Mouse (Mus musculus): ENCODE measurements around the gene Fastk. TPM values are rescaled to one million over a fixed set of nuclear protein-coding genes. Genes with fewer than 3 reads are reported as not detected.
A peak's percentile ranks its signal among the peaks of the same experiment; 100 is the strongest.

The Fastk gene
- polyA plus RNA-seq, 1 experiment = 230 TPM

DNA sequence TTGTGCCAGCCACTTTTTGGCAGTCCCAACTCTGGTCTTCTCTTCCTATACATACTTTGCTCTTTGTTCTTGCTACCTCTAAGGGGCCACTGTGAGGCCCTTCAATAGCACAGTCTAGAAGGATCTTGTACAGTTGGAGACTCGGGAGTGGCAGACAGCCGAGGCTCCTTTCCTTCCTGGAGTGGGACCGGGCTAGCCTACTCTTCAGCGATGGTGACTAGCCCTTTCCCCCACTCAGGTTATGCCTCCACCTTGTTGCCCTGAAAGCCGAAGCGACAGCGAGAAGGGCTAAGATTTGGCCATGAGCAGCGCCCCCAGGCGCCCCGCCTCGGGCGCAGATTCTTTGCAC lies 17.8 kb downstream of the Fastk start:
- H3K4me3 ChIP-seq (ENCODE audit: low read depth, low read length) = peak overlapping the region; percentile 73
- H3K27me3 ChIP-seq (ENCODE audit: control insufficient read depth, insufficient read depth, low read length) = no peaks in the 10 kb centered on the region
- peak overlapping the region; percentile 75 for H3K27ac ChIP-seq (ENCODE audit: insufficient read depth, low read depth, low read length)
- H3K36me3 ChIP-seq (ENCODE audit: control insufficient read depth, insufficient read depth, low read length) = peaks cover 27% of the 10 kb centered on the region
- TF ChIP-seq POLR2A (IDR thresholded peaks at IDR 0.05; ENCODE audit: low read depth, low read length) (no peak), CTCF (IDR thresholded peaks at IDR 0.05; ENCODE audit: extremely low read depth, insufficient read length, insufficient replicate concordance, low read depth, low read length) (no peak)
- peaks cover 31% of the 10 kb centered on the region for H3K4me1 ChIP-seq (ENCODE audit: control insufficient read depth, insufficient read depth, insufficient read length, low read length)
- WGBS = 29% methylated on average over 12 of the region's 12 CpGs

DNA sequence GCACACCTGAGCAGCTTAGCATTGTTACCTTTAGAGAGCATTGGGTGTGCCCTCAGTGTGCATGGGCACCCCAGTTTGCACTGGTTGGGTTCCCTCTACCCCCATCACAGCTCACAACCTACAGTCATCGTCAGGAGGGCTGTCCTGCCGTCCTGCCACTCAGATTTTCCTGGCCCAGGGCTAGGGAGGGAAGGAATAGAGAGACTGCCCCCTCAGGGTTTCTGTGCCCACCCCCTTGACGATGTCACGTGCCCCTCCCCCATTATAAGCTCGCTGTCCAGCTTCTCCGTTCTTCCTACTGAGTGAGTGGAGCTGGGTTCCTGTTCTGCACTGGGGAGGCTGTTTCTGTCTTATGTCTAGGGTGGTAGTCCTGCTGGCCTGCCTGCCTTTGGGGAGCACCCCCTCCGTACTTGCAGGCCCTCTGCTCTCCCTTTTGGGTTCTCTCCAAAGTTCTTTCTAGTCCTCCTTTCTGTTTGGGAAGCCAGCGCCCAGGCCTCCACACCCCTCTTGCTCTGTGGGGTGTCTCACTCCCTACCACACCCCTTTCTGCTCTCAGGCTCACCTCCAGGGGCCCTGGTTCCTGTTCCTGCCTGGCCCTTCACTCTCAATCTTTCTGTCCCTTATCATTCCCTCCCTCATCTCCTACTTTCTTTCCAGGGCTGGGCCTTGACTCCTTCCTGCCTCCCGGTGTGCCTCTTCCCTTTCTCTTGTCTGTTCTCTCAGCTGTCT lies 18.4 kb downstream of the Fastk start:
- 13% methylated on average over 9 of the region's 9 CpGs for WGBS
- Histone ChIP-seq H3K27me3 (ENCODE audit: control insufficient read depth, insufficient read depth, low read length) (no peaks in the 10 kb centered on the region), H3K4me3 (ENCODE audit: low read depth, low read length) (peak overlapping the region; percentile 73), H3K36me3 (ENCODE audit: control insufficient read depth, insufficient read depth, low read length) (peaks cover 22% of the 10 kb centered on the region), H3K27ac (ENCODE audit: insufficient read depth, low read depth, low read length) (peak overlapping the region; percentile 75), H3K4me1 (ENCODE audit: control insufficient read depth, insufficient read depth, insufficient read length, low read length) (peaks cover 31% of the 10 kb centered on the region)
- TF ChIP-seq CTCF (IDR thresholded peaks at IDR 0.05; ENCODE audit: extremely low read depth, insufficient read length, insufficient replicate concordance, low read depth, low read length) (no peak), POLR2A (IDR thresholded peaks at IDR 0.05; ENCODE audit: low read depth, low read length) (no peak)

DNA sequence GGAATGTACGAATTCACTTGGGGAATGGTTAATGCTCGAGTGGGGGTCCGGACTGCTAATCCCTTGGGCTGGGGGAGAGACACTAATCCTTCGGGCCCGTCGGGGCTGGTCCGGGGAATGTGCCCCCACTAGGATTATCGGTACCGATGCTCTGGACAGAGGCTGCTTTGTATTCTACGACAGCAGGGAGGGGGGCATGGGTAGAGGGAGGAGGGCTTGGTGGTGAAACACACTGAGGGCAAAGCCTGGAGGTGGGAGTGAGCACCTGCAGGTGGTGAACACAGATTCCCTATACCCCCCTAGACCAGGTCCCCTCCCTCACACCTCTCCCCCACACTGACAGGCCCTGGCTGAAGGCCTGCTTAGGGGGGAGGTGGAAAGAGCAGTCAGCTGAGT lies 19.1 kb downstream of the Fastk start:
- H3K4me1 ChIP-seq (ENCODE audit: control insufficient read depth, insufficient read depth, insufficient read length, low read length) = peaks cover 31% of the 10 kb centered on the region
- H3K27ac ChIP-seq (ENCODE audit: insufficient read depth, low read depth, low read length) = no peak overlapping the region
- no peaks in the 10 kb centered on the region for H3K27me3 ChIP-seq (ENCODE audit: control insufficient read depth, insufficient read depth, low read length)
- peak overlapping the region; percentile 73 for H3K4me3 ChIP-seq (ENCODE audit: low read depth, low read length)
- WGBS = 3% methylated on average over 10 of the region's 10 CpGs
- TF ChIP-seq CTCF (IDR thresholded peaks at IDR 0.05; ENCODE audit: extremely low read depth, insufficient read length, insufficient replicate concordance, low read depth, low read length) (no peak), POLR2A (IDR thresholded peaks at IDR 0.05; ENCODE audit: low read depth, low read length) (no peak)
- H3K36me3 ChIP-seq (ENCODE audit: control insufficient read depth, insufficient read depth, low read length) = peaks cover 15% of the 10 kb centered on the region

DNA sequence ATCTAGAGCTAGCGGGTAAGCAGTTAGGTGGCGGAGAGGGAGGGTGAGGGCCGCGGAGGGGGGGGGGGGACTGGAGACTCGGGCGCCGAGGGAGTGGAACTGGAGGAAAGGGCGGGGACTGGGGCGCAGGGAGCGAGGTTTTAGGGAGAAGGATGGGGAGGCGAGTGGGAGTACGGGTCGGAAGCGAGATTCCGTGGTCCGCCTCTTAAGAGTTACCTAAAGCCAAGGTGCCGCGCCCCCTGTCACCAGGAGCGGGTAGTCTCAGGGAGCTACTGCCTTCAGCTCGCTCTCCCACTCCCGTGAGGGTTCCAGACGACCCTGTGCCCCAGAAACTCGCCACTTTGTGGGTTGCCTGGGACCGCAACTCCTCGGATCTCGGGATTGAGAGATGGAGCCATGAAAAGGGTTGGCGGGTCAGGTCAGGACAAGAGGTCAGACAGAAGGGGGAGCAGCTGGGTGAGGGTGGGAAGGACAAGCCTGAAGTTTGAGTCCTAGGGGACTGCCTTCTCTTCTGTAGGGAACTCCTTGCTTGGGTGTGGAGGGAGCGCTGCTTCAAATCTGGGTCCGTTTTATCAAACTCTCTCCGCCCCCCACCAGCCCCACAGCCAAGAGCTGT lies 19.6 kb downstream of the Fastk start:
- Histone ChIP-seq H3K27ac (ENCODE audit: insufficient read depth, low read depth, low read length) (no peak overlapping the region), H3K36me3 (ENCODE audit: control insufficient read depth, insufficient read depth, low read length) (peaks cover 12% of the 10 kb centered on the region), H3K27me3 (ENCODE audit: control insufficient read depth, insufficient read depth, low read length) (no peaks in the 10 kb centered on the region), H3K4me3 (ENCODE audit: low read depth, low read length) (peak overlapping the region; percentile 73), H3K4me1 (ENCODE audit: control insufficient read depth, insufficient read depth, insufficient read length, low read length) (peaks cover 31% of the 10 kb centered on the region)
- under 1% methylated on average over 25 of the region's 30 CpGs for WGBS
- TF ChIP-seq CTCF (IDR thresholded peaks at IDR 0.05; ENCODE audit: extremely low read depth, insufficient read length, insufficient replicate concordance, low read depth, low read length) (no peak), POLR2A (IDR thresholded peaks at IDR 0.05; ENCODE audit: low read depth, low read length) (no peak)

DNA sequence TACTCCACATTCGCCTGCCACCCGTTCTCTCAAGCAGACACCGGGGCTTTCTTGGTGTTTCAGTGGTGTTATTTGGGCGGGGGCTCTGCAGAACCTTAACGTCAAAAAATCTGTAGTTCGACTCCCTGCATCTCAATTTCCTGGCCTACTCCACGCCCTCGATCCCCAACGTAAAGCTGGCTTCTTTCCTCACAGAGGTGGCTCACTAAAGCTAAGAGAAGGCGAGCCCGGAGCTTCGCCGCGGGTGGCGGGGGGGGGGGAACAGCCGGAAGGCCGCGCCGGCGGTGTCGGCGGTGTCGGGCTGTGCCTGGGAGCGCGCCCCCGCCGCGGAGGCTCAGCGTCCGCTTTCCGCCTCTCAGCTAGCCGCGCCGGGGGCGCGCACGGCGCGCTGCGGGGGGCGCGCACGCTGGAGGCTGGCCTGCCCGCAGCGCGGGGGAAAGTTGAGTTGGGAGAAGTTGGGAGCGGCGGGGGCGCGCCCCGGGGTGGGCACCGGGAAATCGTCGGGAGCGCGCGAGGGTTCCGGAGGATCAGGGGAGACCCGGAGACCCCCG lies 20.2 kb downstream of the Fastk start:
- H3K4me3 ChIP-seq (ENCODE audit: low read depth, low read length) = peak overlapping the region; percentile 73
- H3K27ac ChIP-seq (ENCODE audit: insufficient read depth, low read depth, low read length) = peak overlapping the region; percentile 97
- TF ChIP-seq POLR2A (IDR thresholded peaks at IDR 0.05; ENCODE audit: low read depth, low read length) = no peak; the same call in 1 of the 2 replicates
- no peak for TF ChIP-seq CTCF (IDR thresholded peaks at IDR 0.05; ENCODE audit: extremely low read depth, insufficient read length, insufficient replicate concordance, low read depth, low read length)
- H3K27me3 ChIP-seq (ENCODE audit: control insufficient read depth, insufficient read depth, low read length) = no peaks in the 10 kb centered on the region
- peaks cover 31% of the 10 kb centered on the region for H3K4me1 ChIP-seq (ENCODE audit: control insufficient read depth, insufficient read depth, insufficient read length, low read length)
- H3K36me3 ChIP-seq (ENCODE audit: control insufficient read depth, insufficient read depth, low read length) = peaks cover 7% of the 10 kb centered on the region
- under 1% methylated on average over 59 of the region's 60 CpGs for WGBS

DNA sequence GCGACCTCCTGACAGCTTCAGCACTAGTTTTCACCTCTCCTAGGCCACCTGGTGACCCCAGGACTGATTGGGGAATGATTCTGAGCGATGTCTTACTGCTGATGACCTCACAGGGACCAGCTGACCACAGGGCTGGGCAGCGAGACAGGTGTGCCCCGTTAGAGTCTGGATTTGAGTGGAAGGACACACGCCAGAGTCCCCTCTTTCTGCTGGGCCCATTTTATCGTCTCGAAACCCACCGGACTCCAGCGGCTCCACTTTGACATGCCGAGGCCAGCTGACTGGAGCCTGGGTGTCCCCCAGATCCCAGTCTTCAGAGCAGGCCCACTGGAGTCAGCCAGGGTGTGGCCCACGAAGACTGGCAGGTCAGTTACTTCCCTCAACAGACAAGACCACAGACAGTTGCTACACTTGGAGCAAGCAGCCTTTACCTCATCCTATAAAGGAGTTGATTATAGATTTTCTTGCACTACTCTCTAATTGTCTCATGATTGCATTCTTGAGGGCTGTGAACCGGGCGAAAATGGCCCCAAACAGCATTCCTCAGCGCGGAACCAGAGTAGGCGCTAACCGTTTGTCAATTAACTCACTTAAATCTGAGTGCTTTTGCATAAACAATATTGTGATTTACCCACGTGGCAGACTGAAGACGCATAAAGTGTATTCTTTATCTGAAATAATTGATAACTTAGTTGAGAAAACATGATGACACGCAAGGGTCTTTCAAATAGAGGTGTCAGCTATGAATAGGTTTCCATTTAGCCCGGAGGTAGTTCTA lies 20.9 kb downstream of the Fastk start:
- Histone ChIP-seq H3K36me3 (ENCODE audit: control insufficient read depth, insufficient read depth, low read length) (peaks cover 5% of the 10 kb centered on the region; the same call in 1 of the 2 replicates), H3K27ac (ENCODE audit: insufficient read depth, low read depth, low read length) (peak overlapping the region; percentile 97), H3K4me1 (ENCODE audit: control insufficient read depth, insufficient read depth, insufficient read length, low read length) (peaks cover 28% of the 10 kb centered on the region), H3K27me3 (ENCODE audit: control insufficient read depth, insufficient read depth, low read length) (no peaks in the 10 kb centered on the region), H3K4me3 (ENCODE audit: low read depth, low read length) (peak overlapping the region; percentile 73)
- 3% methylated on average over 21 of the region's 21 CpGs for WGBS
- TF ChIP-seq CTCF (IDR thresholded peaks at IDR 0.05; ENCODE audit: extremely low read depth, insufficient read length, insufficient replicate concordance, low read depth, low read length) = no peak
- no peak for TF ChIP-seq POLR2A (IDR thresholded peaks at IDR 0.05; ENCODE audit: low read depth, low read length)

Data from small intestine, adult 2 months (tissue).